Mouse (Mus musculus): Measurements from ENCODE around the gene Man2a2.

DNA sequence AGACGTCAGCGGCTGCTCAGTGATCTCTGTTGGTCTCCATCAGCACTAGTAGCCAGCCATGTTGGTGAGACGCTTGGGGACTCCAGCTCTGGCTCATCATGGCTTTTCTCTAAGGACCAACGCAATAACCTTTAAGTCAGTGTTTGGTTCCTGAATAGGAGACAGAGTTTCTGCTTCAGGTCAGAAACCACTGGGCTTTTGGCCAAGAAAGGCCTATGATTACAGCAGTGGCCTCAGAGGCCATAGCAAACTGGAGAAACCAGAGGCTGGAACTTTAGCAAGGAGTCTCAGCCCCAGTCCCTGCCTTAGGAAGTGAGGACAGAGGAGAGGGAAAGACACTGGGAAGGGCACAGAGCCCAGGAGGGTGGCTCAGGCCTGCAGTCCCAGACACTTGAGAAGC is 49.4 kb upstream of the Man2a2 start:
- TF ChIP-seq CTCF (IDR thresholded peaks at IDR 0.05) (no peak), EP300 (IDR thresholded peaks at IDR 0.05) (no peak)

Measured in lung, postnatal 0 days (tissue).